Mouse (Mus musculus) liver, adult 2 months (tissue): ENCODE data around the gene Rab37.

Experiments used
- CTCF ChIP-seq: fragments of 200-500 bp; IDR thresholded peaks from 2 replicates; pipeline ENCODE4 v1.5.1; 2011; ENCODE audit warnings: low read depth, low read length, control low read depth
- POLR2A ChIP-seq: fragments of 200-500 bp; IDR thresholded peaks from 2 replicates; pipeline ENCODE4 v1.6.1; 2011; ENCODE audit warnings: low read length, control low read depth; ENCODE audit not compliant: insufficient read depth; ENCODE audit errors: extremely low read depth

DNA sequence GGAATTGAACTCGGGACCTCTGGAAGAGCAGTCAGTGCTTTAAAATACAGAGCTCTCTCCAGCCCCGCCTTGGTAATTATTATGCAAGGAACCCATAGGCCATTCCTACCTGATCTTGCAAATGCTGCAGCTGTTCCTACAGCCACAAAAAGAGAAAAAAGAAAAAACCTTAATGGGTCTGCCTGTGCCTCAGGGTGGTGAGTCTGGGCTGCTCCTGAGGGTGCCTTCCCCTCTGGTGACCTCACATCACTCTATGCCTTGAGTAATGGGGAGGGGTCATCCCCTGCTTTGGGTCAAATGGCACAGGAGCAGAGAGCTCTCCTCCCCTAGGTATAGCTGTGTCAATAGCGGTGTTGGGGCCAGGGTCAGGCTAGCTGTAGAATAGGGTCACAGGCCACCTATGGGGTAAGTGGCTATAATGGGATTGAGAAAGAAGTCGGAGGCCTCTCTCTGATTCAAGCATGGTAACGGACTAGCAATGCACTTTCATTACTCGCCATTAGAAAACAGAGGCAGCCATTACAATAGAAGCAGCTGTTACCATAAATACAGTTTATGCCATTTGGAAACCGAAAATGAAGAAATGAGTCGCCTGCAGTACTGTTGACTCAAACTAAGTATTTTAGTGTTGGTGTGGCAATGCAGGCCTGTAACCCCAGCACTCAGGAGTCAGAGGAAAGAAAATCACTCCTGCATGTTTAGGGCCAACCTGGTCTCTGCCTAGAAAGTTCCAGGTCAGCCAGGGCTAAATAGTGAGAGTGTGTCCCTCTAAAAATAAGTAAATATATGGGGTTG lies 13.7 kb downstream of the Rab37 start:
- TF ChIP-seq POLR2A (no peak), CTCF (no peak)
